Mouse (Mus musculus) heart, postnatal 10 days (tissue): ENCODE measurements around the gene Gm20388. TPM values are rescaled to one million over a fixed set of nuclear protein-coding genes. Genes with fewer than 3 reads are reported as not detected.

ENCODE experiments used
- DNase-seq, 2 experiments: peaks; one replicate each; pipeline ENCODE4 v3.0.0; 2021
- intact Hi-C: fragments of 180-260 bp; cut with DNase I; formaldehyde crosslinking; loops from one replicate; pipeline ENCODE4 v1.15.1; 2025
- total RNA-seq, 2 experiments: library from RNA; stranded (reverse); gene quantifications; 2 replicates each; pipeline ENCODE4 v1.2.3; 2021

The Gm20388 gene
- total RNA-seq, 2 experiments from 2014 or later = 2.0 to 2.2 TPM

GRCm38 (mm10) chr8:120004705-120005381 is 94.2 kb downstream of the Gm20388 start:
- intact Hi-C loops = no loop called here
- no peak for DNase-seq

- DNase-seq = peak in 1 of 2 experiments; percentile 48
- intact Hi-C loops = no loop called here
Measured at GRCm38 (mm10) chr8:120006645-120007160, 96.1 kb downstream of the Gm20388 start.

DNA sequence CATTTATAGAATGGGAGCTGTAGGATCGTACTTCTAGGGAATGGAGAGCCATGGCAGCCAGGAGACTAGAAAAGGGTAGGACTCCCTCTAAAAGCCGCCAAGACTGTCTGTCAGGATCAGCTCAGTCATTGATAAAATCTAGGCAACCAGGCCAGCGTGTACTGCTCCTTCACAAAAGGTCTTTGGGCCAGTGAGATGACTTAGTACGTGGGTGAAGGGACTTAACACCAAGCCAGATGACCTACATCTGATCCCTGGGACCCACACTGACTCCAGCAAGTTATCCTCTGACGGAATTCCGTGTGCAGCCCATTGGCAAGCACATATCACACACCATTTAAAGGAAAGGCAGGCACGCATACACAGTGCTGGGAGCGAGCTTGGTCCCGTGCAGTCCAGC is 96.5 kb downstream of the Gm20388 start:
- intact Hi-C loops = no loop called here
- no peak for DNase-seq

DNA sequence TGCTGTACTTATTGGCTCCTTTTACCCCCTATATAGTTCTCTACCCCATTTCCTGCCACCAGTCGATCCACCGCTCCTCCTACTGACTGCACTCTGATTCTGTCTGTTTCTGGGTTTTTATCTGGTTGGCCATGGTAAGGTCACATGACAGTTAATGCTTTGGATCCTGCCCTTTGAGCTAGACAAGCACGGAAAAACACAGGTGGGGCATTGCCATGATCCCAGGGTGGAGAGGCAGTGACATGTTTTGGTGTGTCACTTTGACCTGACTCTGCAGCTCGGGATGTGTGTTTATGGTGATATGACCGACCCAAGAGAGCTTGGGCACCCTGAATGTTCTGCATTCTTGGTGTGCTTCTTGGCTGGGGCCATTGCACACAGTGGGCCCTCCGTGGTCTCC is 98.6 kb downstream of the Gm20388 start:
- intact Hi-C loops = no loop called here
- DNase-seq = no peak

DNA sequence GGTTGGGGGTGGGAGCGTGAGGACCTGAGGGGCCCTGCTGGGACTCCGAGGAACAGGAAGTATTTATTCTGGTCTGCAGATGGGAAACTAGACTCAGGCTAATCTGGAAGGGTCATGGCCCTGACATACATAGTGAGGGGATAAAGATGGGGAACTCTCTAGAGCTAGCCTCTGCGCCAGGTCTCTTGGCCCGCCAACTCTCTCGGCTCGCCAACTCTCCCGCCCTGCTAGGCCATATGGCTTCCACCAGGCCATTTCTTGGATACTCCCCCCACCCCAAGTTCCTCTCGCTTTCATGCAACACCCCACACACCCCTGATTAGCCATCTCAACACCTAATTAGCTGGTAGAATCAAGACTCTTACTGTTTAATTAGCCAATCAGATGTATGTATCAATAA is 101.8 kb downstream of the Gm20388 start:
- intact Hi-C loops = no loop called here
- no peak for DNase-seq

GRCm38 (mm10) chr8:120012927-120013326 is 102.3 kb downstream of the Gm20388 start:
- no peak for DNase-seq

DNA sequence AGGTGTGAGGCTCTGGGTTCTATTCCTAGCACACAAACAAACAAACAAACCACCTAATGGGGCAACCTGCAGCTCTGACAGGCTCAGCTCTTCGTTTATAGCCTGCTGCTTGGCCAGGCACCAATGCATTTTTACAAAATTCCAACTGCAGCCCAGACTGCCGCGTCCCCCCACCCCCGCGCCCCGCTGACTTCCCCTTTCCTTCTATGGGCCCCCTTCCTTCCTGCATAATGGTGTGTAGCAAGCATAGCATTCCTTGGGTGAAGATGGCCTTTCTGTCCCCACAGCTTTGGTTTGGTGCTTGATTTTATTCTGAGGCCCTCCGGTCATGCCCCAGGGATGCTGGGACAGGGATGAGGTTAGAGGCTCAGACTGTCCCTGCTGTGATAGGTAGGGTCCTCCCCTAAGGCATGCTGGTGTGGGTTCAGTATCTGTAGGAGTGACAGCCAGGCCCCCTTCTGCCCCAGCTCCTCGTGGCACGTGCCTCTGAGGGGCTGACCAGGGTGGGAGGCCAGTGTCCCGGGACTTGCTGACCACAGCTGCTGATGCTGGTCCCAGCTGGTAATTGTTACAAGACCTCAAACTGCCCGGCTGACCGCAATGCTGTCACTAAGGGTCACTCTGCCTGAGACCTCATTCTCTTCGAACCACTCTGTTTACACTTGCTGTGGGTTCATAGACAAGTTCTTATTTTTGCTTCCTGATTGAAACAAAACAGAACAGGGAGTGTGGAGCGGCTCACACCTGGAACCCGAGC is 103.8 kb downstream of the Gm20388 start:
- DNase-seq = no peak
- intact Hi-C loops = no loop called here

More at GRCm38 (mm10) chr8:120012927-120013326, 102.3 kb downstream of the Gm20388 start:
- intact Hi-C loops = no loop called here

GRCm38 (mm10) chr8:120015916-120016315 is 105.3 kb downstream of the Gm20388 start:
- intact Hi-C loops = no loop called here
- no peak for DNase-seq

DNA sequence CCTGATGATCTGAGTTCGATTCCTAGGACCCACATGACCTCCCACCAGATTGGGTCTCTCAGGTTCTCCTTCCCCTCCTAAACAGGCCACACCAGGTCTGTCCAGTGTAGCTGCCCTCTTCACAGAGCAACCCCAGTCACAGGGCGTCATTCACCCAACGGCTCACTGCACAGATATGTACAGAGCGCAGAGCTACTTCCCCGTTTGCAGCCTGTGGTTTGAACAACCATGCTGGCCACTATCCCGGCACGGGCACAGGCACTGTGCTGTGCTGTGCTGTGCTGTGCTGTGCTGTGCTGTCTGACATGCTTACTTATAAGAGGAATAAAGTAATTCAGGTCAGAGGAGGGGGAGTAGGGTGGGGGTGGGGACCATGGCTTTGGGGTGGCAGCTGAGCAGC is 105.8 kb downstream of the Gm20388 start:
- no peak for DNase-seq
- intact Hi-C loops = no loop called here

GRCm38 (mm10) chr8:120017349-120017748 is 106.7 kb downstream of the Gm20388 start:
- no peak for DNase-seq
- intact Hi-C loops = no loop called here

DNA sequence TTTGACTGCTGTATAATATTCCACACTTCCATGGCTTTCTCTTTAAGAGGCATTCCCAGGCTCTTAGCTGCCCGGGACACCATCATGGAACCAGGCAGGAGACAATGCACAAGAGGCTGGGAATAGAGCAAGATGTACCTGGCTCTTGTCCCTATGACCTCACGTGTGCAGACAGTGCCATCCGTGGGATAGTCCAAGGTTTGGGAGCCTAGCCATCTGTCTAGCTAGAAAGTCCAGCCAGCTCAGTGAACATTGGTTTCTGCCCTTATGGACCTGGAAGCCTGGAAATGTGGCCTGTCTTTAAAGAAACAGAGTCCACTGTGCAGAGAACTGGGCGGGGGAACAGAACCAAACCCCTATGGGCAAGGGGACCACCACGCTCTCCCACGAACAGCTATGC is 107.1 kb downstream of the Gm20388 start:
- no peak for DNase-seq
- intact Hi-C loops = no loop called here

DNA sequence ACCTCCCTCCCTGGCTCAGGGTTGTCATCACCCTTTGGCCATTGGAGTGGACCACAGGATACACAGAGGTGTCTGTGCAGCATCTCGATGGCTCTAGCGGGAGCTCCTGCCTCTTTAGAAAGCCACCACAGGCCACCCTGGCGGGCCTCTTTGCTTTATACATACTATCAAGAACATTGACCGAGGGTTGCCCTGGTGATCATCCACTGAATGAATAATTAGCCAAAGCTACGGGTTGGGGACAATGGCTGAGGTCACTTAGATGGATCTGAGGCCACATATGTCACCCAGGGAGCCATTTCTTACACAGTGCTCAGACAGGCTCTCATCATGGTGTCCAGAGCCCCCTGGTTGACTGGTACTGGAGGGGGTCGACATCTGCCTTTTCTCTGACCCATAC is 107.7 kb downstream of the Gm20388 start:
- no peak for DNase-seq
- intact Hi-C loops = no loop called here

DNA sequence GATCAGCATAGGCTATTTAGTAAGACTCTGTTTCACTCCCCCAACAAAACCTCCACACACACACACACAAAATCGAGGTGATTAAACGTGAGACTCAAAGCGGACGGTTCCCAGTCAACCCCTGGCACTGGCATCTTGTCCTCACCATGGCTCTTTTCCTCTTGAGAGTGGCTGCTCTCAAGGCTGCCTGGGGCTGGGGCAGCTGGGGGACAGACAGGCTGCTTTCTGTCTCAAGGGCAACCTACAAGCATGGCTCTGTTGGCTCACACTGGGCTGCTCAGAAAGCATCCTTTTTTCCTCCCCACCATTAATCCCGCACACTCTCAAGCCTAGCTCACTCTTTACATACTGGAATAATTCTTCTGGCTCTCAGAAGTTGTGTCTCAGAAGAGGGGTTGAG is 108.7 kb downstream of the Gm20388 start:
- intact Hi-C loops = no loop called here
- no peak for DNase-seq

- intact Hi-C loops = no loop called here
- no peak for DNase-seq
Measured at GRCm38 (mm10) chr8:120020298-120020697, 109.7 kb downstream of the Gm20388 start.

DNA sequence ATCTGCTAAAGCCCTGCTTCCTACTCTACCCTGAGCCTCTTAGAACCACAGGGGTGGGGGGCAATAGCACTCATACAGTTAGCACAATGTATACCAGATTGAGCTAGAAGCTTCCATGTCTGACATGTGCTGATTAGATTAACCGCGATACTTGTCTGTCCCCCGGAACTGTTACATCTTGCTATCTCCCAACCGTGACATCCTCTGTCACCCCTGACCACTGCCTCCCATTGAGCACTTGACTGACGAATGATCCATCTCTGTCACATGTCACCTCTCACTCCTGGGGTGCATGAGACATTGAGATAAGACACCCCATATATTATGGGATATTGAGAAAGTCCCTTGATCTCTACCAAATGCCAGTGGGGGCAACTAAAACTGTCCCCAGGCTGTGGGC is 115.6 kb downstream of the Gm20388 start:
- intact Hi-C loops = no loop called here
- DNase-seq = no peak

DNA sequence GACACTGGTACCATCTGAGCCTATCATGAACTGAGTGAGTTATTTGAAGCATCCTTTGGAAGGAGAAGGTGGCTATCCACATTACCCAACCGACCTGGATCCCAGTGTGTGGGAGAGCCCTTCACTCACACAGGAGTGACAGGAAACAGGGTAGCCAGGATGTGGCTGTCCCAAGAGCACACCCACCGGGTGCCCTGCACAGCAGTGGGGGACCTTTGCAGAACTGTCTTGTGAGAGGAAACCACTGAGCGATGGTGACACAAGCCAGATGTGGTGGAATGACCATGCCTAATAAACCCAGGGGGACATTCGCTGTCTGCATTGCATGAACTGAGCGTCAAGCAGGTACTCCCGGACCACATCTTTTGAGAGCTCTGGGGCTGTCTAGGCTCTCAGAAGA is 116.3 kb downstream of the Gm20388 start:
- no peak for DNase-seq
- intact Hi-C loops = no loop called here

DNA sequence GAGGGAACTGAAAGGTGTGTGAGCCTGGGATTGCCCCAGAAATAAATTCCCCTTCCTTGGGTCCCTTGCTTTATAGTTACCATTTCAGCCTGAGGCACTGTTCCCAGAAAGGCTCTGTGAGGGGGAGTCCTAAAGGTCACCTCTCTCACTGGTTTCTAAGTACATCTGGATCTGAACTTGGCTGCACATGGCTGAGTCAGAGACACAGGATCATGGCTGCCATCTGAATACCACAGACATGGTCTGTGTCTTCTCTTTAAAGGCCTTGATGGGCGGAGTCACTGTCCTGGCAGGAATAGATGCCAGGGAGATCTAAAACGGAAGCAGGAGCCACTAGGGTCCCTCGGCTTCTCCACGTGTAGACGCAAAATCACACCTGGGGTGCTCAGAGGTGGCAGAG is 119.8 kb downstream of the Gm20388 start:
- DNase-seq = no peak
- intact Hi-C loops = no loop called here

DNA sequence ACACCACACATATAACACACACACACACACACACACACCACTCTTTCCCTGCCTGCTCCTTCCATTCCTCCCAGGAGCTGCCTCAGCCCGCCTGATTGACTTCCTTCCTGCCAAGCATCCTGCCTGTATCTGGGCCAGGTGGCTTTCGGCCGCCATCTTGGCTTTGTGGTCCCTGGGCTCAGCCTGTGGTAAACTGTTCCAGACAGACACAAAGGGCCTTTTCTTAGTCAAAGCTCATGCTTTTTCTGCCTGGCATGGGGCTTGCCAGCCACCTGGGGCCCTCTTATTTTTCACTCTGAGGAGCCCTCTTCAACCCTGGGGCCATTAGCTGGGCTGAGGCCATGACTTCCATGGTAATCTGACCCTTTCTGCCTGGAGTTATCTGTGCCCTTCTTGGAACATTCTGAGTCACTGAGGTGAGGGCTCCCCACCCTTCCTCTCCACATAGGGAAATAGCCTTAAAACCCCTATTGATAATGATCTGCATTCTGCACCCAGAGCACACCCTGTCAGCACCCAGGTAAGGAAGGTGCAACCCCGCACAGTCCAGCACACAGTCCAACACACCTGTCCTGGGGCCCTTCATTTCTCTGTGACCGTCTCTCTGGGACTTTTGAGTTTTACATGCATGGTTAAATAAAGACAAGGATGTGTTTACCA is 122.0 kb downstream of the Gm20388 start:
- intact Hi-C loops = no loop called here
- DNase-seq = no peak

GRCm38 (mm10) chr8:120034471-120034870 is 123.8 kb downstream of the Gm20388 start:
- intact Hi-C loops = no loop called here
- DNase-seq = no peak

DNA sequence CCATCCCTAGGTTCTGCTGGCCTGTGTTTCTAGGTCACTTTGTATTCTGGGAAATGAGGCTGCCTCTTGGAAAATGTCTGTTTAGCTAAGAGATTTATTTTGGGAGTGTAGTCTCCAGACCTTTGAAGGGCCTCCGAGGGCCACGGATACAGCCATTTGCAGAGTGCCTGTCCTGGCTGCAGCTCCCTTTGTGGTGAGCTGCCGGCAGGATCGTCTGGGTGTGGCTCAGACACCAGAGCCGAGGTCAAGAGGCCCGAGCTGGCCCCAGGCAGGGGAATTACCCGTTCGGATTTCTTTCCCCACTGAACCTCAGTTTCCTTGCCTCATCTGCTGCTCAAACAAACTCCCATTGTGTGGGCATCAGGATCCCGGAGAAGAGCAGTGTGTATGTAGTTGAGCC is 125.5 kb downstream of the Gm20388 start:
- intact Hi-C loops = no loop called here

DNA sequence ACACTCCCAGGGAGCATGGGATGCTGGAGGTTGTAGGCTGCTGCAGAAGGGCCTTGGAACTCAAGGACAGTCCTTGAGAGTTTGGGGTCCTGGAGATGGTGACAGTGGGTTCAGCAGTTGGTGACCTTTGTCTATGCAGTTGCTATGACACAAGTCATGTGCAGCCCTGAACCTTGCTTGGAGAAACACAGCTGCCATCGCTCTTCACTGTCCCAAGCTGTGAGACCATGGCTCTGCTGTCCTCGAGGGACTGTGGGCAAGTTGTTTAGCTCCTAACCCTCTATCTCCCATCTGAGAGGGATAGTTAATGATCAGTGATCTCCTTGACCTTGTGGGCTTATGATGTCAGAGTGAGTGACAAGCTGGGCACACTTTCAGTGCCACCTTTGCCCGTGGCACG is 125.9 kb downstream of the Gm20388 start:
- intact Hi-C loops = no loop called here
- no peak for DNase-seq

More for the DNA sequence above, 125.5 kb downstream of the Gm20388 start:
- no peak for DNase-seq

GRCm38 (mm10) chr8:120037199-120037598 is 126.6 kb downstream of the Gm20388 start:
- DNase-seq = peak in 1 of 2 experiments; percentile 56
- intact Hi-C loops = no loop called here
